Mouse (Mus musculus) lung, postnatal 10 days (tissue): Measurements from ENCODE around the gene Samd4b.
"Not testable (repeated sequence)": the region's sequence is repeated elsewhere in the genome, so short reads cannot be mapped to it uniquely, and the experiment has no call there.

Experiments used
- DNase-seq: peaks from one replicate; pipeline ENCODE4 v3.0.0; 2021

Samd4b gene

GRCm38 (mm10) chr7:28392429-28393271 lies 205.3 kb downstream of the Samd4b start, which contains the start of the genes Med29 and Paf1:
Gene Med29, minus strand, starts transcription at chr7:28392708.
Gene Paf1, plus strand, starts transcription at chr7:28392951.
- DNase-seq: peak; percentile 99

DNA sequence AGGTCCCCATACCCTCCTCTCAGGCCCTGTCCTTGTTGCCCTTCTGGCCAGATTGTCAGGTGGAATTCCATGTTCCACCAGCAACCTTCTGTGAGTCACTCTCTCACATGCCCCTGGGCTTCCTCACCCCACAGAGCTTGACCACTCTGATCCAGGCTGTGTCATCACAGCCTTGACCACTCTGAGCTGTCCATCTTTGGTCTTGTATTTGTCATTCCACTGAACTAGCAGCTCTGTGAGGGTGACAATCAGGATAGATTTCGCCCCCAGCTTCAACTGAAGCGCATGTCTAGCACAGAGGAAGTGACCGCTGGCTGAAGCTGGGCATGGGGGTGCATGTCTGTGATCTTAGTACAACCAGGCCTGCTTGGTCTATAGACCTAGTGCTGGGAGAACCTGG lies 207.6 kb downstream of the Samd4b start:
- DNase-seq: no peak

DNA sequence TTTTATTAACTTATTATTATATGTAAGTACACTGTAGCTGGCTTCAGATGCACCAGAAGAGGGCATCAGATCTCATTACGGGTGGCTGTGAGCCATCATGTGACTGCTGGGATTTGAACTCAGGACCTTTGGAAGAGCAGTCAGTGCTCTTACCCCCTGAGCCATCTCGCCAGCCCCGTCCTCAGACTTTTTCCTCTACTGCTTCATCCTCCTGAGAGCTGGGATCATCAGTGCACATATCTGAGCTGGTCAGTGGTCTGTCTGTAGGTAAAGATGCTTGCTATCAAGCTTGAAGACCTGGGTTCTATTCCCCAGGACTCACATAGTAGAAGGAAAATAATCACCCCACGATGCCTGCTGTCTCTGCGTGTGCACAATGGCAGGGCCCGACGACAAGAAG lies 210.6 kb downstream of the Samd4b start:
- not testable (repeated sequence) for DNase-seq

DNA sequence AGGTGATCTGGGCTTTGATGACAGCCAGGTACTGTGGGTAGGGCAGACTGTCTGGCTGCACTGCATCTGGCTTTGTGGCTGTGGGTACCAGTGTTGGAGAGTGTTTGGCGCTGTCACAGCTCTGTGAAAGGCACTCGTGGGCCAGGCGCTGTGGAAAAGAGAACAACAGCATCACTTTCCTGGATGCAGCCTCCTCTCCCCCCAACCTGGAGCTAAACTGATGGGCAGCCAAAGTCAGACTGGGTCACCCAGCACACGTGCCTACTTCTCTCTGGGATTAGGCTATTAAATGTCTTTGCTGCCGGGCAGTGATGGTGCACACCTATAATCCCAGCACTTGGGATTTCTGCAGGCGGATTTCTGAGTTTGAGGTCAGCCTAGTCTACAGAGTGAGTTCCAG lies 211.1 kb downstream of the Samd4b start:
- not testable (repeated sequence) for DNase-seq

- peak; percentile 93 for DNase-seq
These were observed 211.5 kb downstream of the Samd4b start for GRCm38 (mm10) chr7:28386462-28386861.

GRCm38 (mm10) chr7:28386007-28386406 lies 211.9 kb downstream of the Samd4b start:
- DNase-seq: peak; percentile 75

GRCm38 (mm10) chr7:28385196-28385595 lies 212.7 kb downstream of the Samd4b start:
- no peak for DNase-seq

GRCm38 (mm10) chr7:28384162-28384561 lies 213.8 kb downstream of the Samd4b start:
- DNase-seq: no peak

DNA sequence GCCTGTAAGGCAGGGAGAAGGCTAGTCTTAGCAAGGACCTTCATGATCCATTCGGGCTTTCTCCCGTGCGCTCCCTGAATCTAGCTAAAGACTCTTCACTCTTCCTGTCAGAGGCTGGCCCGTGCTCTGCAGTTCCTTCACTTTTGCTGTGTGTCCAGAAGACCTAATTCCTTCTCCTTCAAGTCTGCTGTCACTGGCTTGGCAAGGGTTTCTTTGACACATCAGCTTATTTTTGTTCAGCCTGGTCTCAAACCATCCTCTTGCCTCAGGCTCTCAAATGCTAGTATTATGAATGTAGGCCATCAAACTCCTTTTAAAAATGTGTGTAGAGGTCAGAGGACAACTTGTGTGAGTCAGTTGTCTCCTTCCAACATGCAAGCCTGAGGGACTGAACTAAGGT lies 214.3 kb downstream of the Samd4b start:
- no peak for DNase-seq

GRCm38 (mm10) chr7:28382981-28383396 lies 215.0 kb downstream of the Samd4b start:
- peak; percentile 46 for DNase-seq

DNA sequence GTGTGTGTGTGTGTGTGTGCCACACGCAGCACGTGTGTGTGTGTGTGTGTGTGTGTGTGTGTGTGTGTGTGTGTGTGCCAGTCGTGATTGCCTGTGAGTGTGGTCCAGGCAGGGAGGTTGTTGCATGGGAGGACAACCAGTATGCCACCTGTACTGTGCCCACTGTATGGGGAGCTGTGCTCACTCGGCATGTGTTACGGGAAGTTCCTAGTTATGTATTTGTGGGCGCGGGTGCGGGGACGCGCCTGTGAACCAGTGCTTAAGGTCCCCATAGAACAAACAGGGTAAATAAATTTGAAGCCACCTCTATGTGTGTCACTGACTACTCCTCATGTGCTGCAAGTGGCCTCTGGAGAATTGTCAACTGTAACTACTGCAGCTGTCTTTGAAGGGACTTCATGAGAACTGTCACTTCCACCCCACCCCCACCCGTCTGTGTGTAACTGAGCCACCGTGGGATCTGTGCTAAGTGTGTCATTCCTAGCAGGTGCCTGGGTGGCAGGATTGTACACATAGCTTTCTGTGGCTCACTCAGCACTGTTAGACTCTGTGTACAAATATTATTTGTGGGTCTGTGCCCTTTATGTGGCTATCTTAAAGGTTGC lies 215.5 kb downstream of the Samd4b start:
- no peak for DNase-seq

DNA sequence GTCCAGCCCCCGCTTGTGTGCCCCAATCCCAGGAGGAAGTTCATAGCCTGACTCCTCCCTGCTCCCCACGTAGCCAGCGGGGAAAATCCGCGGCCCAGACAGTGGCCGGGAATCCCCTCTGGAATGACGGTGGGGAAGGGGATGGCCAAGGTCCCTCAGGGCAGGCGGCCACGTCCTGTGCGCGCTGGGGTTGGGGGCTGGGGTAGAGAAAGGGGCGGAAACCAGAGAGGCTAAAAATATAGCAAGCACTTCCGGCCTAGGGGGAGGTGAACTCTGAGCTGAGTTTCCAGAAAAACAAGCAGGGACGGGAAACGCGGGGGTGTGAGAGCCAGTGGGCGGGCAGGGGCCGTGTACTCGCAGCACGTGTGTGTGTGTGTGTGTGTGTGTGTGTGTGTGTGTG lies 216.0 kb downstream of the Samd4b start:
- peak; percentile 97 for DNase-seq

DNA sequence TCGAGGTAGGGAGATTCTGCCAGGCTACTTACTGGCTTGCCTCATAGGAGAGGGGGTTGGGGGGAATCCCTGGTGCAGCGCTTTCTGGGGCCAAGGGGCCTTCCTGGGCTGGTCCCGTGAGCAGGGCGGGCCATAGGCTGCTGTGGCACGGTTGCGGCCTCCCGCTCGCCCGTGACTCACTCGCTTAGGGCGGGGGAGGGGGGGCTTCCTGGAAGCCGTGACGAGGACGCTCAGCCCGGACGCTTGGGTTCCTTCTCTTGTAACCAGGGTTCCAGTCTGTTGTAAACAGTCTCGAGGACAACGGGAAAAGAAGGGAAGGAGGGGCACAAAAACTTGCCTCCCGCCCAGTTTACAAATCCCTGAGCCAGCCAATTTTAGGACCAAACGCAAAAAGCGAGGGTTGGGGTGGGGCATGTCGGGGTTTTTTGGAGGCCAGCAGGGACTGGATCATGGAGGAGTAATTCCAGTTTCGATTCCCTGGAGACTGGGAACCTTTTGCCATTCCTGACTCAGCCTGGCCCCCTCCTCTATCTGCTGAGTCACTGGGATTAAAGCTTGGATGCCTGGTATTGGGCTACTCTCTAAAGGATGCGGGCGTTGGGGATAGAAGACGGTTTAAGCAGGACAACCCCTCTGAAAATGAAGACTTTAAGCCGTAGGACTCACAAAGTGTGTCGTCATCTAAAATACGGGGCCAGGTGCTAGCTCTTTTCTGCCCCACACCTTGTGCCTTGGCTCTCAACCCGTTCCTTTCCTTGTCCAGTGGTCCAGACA lies 216.7 kb downstream of the Samd4b start:
- DNase-seq: peak; percentile 92

DNA sequence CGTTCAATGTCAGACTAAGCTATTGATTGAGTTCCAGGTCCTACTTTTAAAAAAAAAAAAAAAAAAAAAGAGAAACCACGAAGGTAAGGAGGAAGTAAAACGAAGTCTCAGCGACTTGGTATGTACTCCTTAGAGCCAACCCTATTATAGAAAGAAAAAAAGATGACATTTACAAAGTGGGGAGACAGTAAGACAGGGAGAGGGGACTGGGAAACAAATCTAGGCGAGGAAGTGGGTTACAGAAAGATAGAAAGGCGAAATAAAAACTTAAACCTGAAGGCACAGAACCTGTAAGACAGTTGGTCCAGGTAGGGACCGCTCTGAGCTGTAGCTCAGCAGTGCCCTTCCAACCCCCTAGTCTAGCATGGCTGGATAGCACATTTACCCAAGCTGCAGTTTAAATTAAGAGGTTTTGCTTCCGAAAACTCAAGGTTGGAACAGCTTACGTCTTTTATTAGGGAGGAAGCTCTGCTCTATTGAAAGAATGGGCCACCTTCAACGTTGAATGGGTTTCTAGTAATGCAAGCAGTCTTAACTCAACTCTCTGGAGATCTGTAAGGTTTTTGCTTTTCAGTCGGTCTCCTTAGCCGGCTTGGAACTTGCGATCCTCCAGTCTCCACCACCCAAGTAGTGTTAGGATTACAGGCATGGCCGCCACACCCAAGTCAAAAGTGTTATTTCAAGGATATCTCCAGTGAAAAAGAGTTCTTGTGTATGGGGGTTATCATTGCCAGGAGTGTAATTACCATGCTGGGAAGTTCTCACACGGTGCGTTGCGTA lies 217.5 kb downstream of the Samd4b start, which contains the start of gene Zfp36:
Zfp36 (minus strand) TSS at position 17 of the 780 bp plus-strand sequence.
- DNase-seq: no peak

- DNase-seq: peak; percentile 97
These were observed 218.9 kb downstream of the Samd4b start for GRCm38 (mm10) chr7:28378769-28379651.

GRCm38 (mm10) chr7:28378066-28378690 lies 219.8 kb downstream of the Samd4b start:
- peak; percentile 81 for DNase-seq

GRCm38 (mm10) chr7:28377190-28378065 lies 220.5 kb downstream of the Samd4b start:
- peak; percentile 54 for DNase-seq

GRCm38 (mm10) chr7:28376011-28376771 lies 221.8 kb downstream of the Samd4b start:
- DNase-seq: peak; percentile 90
